Mouse (Mus musculus): ENCODE results near the gene Usp24. TPM values are rescaled to one million over a fixed set of nuclear protein-coding genes. Genes with fewer than 3 reads are reported as not detected.

Usp24 gene
- 11.3 and 13.7 TPM in 2 replicates for polyA plus RNA-seq (2015; fragmentation: Nextera tagmentation; extraction: Ambion mirVana)

GRCm38 (mm10) chr4:106315921-106316350, at the start of gene Usp24:
Gene Usp24, plus strand, starts transcription at chr4:106316213.

Other genes with a start within 250 kb of the Usp24 start
- gene Pcsk9, start 148.1 kb downstream of the Usp24 start, polyA plus RNA-seq (2015; fragmentation: Nextera tagmentation; extraction: Ambion mirVana): 1.5 TPM in 2 replicates
- not detected in 2 replicates for gene Bsnd, start 176.1 kb downstream of the Usp24 start, polyA plus RNA-seq (2015; fragmentation: Nextera tagmentation; extraction: Ambion mirVana)
- gene Dhcr24, start 244.8 kb downstream of the Usp24 start, polyA plus RNA-seq (2015; fragmentation: Nextera tagmentation; extraction: Ambion mirVana): 10.4 and 10.7 TPM in 2 replicates

Data from neural tube, postnatal 0 days (tissue).